10 mouse cellular contexts compared by ENCODE assay signal in genomic region chr14:93009147-93010064, GRCm38 (mm10).
DNase-seq lines count a peak whose midpoint lies in the region; ATAC-seq lines count a peak whose summit lies in the region.
"Had no signal": no experiment of that assay in that cellular context is flagged by ENCODE, and none has a peak within 500 bp of the region (broad histone marks: within the 10 kb centered on the region; RNA-seq: fewer than 3 reads in every experiment).

No protein-coding gene starts in this region.

- peaks cover 3% of the 10 kb centered on the region; the same call in 1 of the 2 replicates for H3K4me1 ChIP-seq in forebrain, embryonic 14.5 days (ENCODE audit: control insufficient read depth, insufficient read depth, low read length)

- DNase-seq in left cerebral cortex, adult 11 months (ENCODE audit: low spot score): peak; percentile 7
- DNase-seq in left cerebral cortex, adult 18-20 months (ENCODE audit: low spot score in 2 of 2): no peak
- peak; percentile 98 for DNase-seq in forebrain, embryonic 14.5 days (ENCODE audit: low spot score)
- peak; percentile 16 to 30 for DNase-seq in layer of hippocampus, postnatal 36 days
- DNase-seq in right cerebral cortex, postnatal 14 days: peak; percentile 12
- no peak for DNase-seq in yolk sac, embryonic 10.5 days (ENCODE audit: low spot score)
- DNase-seq in thymus, postnatal 10 days (ENCODE audit: low spot score in 2 of 2): no peak
- DNase-seq: adrenal gland, postnatal 14 days had no signal

- ATAC-seq in forebrain, embryonic 14.5 days: peak; percentile 96
- ATAC-seq in megakaryocyte-erythroid progenitor cell, adult 5-6 weeks (replicated peaks; ENCODE audit: low FRiP score, low TSS enrichment, poor library complexity, severe bottlenecking): no peak

- H3K9ac ChIP-seq in forebrain, embryonic 14.5 days (ENCODE audit: low read length): no peak overlapping the region

- WGBS in forebrain, embryonic 14.5 days: 6% methylated on average over 5 of the region's 5 CpGs

- no peak overlapping the region for H3K27ac ChIP-seq in forebrain, embryonic 14.5 days (ENCODE audit: low read depth, low read length)

- H3K36me3 ChIP-seq in forebrain, embryonic 14.5 days (ENCODE audit: control insufficient read depth, insufficient read depth, low read length): no peaks in the 10 kb centered on the region

- no peak overlapping the region for H3K4me3 ChIP-seq in forebrain, embryonic 14.5 days (ENCODE audit: low read depth, low read length)

- no peak overlapping the region for H3K4me2 ChIP-seq in forebrain, embryonic 14.5 days (ENCODE audit: low read length)

- no peaks in the 10 kb centered on the region for H3K9me3 ChIP-seq in forebrain, embryonic 14.5 days (replicated peaks; ENCODE audit: control insufficient read depth, low read length)

- H3K27me3 ChIP-seq in forebrain, embryonic 14.5 days (replicated peaks; ENCODE audit: control insufficient read depth, insufficient read depth, low read length): no peaks in the 10 kb centered on the region
- H3K27me3 ChIP-seq: CH12.LX had no signal

Comparison
In these comparisons a context has a peak if more than half of its experiments do, and no peak if none do; other contexts are left out.
1. DNase-seq: peak in left cerebral cortex, adult 11 months (single experiment), forebrain, embryonic 14.5 days (single experiment), layer of hippocampus, postnatal 36 days (2 of 2) and right cerebral cortex, postnatal 14 days (single experiment); none in left cerebral cortex, adult 18-20 months (0 of 2), yolk sac, embryonic 10.5 days (single experiment) and thymus, postnatal 10 days (0 of 2).